Mouse (Mus musculus): ENCODE data around the gene Etfb.
"Not testable (repeated sequence)": the region's sequence is repeated elsewhere in the genome, so short reads cannot be mapped to it uniquely, and the experiment has no call there.

The Etfb gene

DNA sequence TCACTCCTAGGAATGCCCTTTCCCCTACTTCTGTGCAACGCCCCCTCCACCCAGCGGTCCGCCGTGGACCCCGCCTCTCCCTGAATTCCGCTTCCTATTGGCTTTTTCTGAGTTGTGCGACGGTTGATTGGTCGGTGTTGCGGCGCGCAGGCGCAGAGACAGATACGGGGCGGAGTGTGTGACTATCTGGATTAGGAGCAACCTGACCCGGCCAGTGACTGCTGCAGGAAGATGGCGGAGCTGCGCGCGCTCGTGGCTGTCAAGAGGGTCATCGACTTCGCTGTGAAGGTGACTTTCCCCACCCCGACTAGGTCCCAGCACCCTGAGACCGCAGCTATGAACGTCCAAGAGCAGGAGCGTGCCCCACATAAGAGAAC, at the start of gene Etfb, which contains the start of gene Gm45233:
Gene Etfb (plus strand): TSS at position 167 of the 377 bp plus-strand sequence.
Gene Gm45233 (plus strand): TSS at position 212 of the 377 bp plus-strand sequence.
- peak; percentile 88 for DNase-seq

- no peak for DNase-seq
Observed at GRCm38 (mm10) chr7:43399501-43399900, 44.4 kb upstream of the Etfb start.

DNA sequence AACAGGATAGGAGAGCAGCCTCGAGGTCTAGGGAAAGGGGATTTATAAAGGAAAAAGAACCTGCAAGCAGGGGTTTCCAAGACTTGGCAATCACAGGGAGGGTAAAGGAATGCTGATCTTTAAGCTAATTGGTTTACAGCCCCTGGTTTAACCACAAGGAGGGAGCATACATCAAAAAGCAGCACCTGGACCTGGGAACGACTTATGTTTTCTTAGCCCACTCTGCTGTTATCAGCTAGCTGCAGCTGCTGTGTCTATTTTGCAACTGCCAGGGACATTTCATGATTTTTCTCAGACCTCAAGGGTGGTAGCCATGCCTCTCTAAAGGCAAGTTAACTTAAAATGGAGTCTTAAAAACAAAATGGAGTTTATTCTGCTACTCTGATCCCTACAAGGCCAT, 41.2 kb upstream of the Etfb start:
- DNase-seq, result no peak

GRCm38 (mm10) chr7:43407573-43407972, 36.3 kb upstream of the Etfb start:
- DNase-seq, result no peak

GRCm38 (mm10) chr7:43408131-43408553, 35.7 kb upstream of the Etfb start, which contains the start of gene Siglecg:
Gene Siglecg (plus strand): TSS chr7:43408204.
- no peak for DNase-seq

GRCm38 (mm10) chr7:43409084-43409483, 34.8 kb upstream of the Etfb start:
- DNase-seq, result no peak

GRCm38 (mm10) chr7:43411724-43412123, 32.2 kb upstream of the Etfb start:
- not testable (repeated sequence) for DNase-seq

DNA sequence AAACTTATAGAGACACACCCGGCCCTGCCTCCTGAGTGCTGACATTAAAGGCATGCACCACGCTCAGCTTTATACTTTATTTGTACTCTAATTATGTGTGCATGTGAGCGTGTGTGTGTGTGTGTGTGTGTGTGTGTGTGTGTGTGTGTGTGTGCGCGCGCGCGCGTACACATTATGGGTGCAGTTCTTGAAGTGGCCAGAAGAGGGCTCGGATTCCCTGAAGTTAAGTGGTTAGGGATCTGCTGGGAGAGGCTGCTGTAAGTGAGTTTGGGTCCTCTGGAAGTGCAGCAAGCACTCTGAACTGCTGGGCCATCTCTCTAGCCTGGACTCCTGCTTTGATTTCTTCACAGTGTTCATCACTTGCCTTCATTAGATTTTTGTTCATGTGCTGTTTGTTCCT, 26.6 kb upstream of the Etfb start:
- DNase-seq, result no peak

- peak; percentile 79 for DNase-seq
Observed at GRCm38 (mm10) chr7:43422995-43423617, 20.8 kb upstream of the Etfb start.

- DNase-seq, result no peak
Observed at GRCm38 (mm10) chr7:43423991-43424625, 19.8 kb upstream of the Etfb start.

DNA sequence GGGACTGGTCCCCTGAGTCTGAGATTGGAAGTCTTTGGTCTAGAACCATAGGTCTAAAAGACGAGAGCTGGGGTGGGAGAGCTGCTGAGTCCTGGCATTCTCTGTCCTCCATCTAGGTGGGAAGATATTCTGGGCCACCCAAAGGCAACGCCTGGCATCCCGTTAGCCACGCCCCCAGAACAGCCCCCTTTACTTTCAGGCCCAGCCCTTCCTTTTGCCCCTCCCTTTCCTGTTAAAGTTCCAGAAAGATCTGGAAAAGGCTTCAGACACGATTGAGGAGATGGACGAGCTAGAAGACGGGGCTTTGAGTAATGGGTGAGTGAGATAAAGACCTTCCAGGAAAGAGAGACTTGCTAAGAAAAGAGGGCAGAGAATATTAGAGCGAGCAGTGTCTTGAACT, 16.5 kb upstream of the Etfb start, which contains the start of gene Lim2:
Gene Lim2 (plus strand): TSS at position 265 of the 400 bp plus-strand sequence.
- DNase-seq, result no peak

DNA sequence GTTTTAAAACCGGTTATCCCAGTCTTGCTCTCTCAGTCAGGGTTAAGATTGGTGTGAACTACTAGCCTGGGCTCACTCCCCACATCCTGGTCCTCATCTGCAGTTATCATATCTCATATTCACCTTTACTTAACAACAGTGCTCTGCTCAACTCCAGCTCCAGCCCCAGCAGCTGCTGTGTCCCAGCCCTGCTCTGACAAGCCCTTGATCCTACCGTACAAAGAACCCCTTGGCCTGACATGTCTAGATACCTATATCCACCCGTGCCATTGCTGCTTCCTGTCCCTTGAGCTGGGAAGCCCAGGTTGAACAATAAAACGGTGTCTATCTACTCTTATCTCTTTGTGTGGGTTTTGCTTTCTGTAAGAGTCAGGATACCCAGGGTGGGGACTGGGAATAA, 14.4 kb upstream of the Etfb start:
- no peak for DNase-seq

DNA sequence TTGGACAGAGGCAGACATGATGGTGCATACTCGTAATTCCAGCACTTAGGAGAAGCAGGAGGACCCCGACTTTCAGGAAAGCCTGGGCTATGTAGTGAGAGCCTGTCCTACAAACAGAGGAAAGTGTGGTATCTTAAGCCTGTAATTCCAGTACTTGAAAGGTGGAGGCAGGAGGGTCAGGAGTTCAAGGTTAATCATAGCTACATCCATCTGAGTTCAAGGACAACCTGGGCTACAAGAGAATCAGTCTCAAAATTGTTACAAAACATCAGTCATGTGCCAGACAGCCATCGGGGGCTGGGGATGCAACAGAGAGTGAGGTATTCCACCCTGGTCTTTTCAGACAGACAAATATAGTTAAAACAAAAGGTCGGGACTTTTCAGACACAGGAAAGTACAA, 11.0 kb upstream of the Etfb start:
- DNase-seq, result no peak

DNA sequence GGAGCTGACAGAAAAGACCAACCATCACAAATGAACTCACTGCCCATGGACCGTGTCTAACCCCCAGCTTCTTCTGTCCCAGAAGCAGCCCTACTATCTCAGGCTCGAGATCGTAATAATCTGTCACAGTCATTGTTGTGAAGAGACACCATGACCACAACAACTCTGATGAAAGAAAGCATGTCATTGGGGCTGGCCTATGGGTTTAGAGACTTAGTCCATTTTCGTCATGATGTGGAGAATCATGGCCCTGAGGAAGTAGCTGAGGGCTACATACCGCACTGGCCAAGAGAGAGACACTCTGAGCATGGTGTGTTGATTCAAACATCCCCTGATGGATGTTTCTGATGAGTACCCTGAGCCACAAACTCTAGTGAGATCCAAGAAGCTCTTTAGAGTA, 9.2 kb upstream of the Etfb start:
- no peak for DNase-seq

DNA sequence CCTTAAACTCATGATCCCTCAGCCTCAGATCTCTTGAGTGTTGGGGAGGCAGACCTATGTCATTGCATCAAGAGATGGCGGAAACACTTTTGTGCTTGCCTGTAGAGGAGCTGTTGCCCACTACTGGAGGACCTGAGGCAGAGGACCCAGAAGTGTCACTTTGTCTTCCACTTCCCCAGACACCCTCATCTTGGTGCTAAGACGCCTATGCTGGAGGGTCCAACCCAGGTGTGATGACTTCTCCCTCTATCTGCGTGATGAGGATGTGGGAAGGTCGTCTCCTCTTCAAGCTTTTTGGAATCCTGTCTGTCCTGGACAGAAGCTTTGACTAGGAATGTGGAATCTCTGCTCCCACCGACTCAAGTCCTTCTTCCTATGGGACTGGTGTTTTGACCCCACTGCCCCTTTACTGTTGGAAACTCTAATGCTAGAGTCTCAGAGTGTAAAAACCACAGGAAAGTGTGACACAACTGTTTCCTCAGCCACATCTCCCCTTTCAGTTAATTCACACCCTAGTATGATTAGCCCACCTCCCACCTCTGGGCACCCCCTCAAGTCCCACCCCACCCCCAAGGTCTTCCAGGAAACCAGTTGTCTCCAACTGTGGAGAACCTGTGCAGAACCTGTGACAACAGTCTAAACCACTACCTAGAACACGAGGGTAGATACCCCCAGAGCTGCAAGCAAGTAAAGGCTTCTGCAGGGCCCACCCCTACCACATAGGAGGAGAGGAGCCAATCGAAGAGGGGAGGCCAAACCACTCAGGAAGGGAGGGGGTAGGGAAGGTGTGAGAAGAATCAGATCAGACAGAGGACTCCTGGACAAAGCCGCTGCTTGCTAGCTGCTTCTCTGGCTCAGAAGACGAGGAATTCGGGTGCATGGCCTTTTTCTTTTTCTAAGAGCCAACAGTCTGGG, 7.3 kb upstream of the Etfb start, which contains the start of gene Nkg7:
Gene Nkg7 (plus strand): TSS at position 733 of the 915 bp plus-strand sequence.
- no peak for DNase-seq

- DNase-seq, result no peak
Observed at GRCm38 (mm10) chr7:43438611-43439010, 5.3 kb upstream of the Etfb start.

DNA sequence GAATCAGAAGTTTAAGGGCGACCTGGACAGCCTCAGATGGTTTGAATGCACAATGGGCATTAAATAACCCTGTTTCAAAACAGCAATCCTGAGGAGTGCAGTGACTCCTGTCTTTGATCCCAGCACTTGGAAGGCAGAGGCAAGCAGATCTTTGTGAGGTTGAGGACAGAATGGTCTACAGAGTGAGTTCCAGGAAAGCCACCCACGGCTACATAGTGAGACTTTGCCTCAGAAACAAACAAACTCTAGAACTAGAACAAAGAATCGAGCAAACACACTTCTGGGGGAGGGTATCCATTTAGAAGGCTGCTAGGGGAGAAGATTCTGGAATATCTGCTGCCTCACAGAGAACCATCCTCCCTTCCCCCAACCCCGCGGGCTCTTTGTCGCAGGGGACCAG, 3.4 kb upstream of the Etfb start, which contains the start of gene Cldnd2:
Gene Cldnd2 (plus strand): TSS at position 301 of the 400 bp plus-strand sequence.
- no peak for DNase-seq

DNA sequence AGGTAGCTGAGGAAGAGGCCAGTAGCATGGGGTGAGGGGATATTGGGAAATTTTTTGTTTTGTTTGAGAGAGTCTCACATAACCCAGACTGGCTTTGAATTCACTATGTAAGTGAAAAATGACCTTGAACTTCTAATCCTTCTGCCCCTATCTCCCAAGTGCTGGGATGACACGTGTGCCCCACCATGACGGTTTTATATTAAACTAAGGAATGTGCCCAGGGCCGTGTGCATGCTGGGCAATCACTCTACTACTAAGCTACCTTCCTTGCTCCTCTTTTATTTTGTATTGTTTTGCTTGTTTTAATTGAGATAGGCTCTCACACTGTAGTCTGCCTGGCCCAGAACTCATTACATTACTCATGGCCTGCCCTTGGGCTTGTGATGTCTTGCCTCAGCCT, 2.8 kb upstream of the Etfb start:
- DNase-seq, result no peak

- no peak for DNase-seq
Observed at GRCm38 (mm10) chr7:43442684-43443083, 1.2 kb upstream of the Etfb start.

GRCm38 (mm10) chr7:43443126-43443916, 562 bp upstream of the Etfb start:
- peak; percentile 81 for DNase-seq

GRCm38 (mm10) chr7:43447801-43448200, 3.9 kb downstream of the Etfb start:
- DNase-seq, result no peak

- no peak for DNase-seq
Observed at GRCm38 (mm10) chr7:43448246-43448645, 4.4 kb downstream of the Etfb start.

Data from thymus, postnatal 25 days (tissue).